Mouse (Mus musculus) cerebellum, postnatal 10 days (tissue): ENCODE data around the gene Itgam.
A peak's percentile ranks its signal among the peaks of the same experiment; 100 is the strongest.
"Not testable (repeated sequence)": the region's sequence is repeated elsewhere in the genome, so short reads cannot be mapped to it uniquely, and the experiment has no call there.

ENCODE experiments used
- DNase-seq, 2 experiments: peaks; one replicate each; pipeline ENCODE4 v3.0.0; 2021; ENCODE audit warnings: mixed read lengths in 2 of 2

The Itgam gene

DNA sequence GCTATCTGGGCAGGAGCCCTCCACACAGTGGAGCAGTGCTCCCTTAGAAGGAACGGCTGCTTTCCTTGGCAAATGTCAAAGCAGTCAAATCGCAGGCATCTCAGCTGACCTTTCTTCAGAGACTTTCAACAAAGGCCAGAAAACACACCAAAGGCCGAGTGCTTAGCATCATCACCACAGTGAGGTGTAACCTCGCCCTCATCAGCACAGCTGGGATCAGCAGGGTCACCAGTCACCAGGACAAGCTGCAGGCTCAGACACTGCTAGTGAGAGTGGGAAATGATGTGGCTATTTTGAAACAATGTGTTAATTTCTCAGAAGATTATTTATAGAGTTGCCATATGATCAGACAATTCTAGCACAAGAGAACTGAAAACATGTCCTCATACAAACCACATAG, 74.5 kb downstream of the Itgam start:
- DNase-seq, result no peak

DNA sequence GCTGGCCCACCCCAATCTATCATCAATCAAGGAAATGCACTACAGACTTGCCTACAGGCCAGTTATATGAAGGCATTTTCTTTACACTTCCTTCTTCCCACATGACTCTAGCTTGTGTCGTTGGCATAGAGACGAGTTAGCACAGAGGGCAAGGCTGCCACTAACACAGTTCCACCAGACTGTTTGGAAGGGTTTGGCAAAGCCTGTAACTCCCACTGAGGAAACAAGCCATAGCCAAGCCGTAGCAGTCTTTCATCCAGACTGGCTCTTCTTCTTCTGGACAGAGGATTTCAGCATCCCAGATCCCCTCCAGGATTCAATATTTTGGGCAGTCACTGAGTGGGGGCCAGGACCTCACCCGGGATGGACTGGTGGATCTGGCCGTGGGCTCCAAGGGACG, 77.2 kb downstream of the Itgam start:
- peak; percentile 87 for DNase-seq

DNA sequence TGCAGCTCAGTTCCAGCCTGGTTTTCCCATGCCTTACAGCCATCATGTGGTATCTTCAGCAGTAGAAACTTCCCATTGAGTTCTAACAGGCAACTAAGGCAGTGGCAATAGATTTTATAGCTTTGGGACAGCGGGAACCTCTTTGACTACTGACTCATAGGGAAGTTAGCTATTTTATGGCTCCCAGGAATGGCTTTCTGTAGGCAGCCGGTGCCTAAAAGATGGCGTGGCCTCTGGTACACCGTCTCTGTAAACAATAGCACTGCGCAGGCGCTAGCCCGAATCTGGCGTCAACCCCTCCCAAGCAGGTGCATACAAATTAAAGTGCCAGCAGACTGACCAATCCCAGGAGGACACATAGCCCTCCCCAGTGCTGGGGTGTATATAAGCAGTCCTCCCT, 88.5 kb downstream of the Itgam start:
- no peak for DNase-seq

GRCm38 (mm10) chr7:128154076-128154475, 91.6 kb downstream of the Itgam start, which contains the start of gene Itgad:
TSS of gene Itgad (plus strand) at chr7:128154376.
- no peak for DNase-seq

DNA sequence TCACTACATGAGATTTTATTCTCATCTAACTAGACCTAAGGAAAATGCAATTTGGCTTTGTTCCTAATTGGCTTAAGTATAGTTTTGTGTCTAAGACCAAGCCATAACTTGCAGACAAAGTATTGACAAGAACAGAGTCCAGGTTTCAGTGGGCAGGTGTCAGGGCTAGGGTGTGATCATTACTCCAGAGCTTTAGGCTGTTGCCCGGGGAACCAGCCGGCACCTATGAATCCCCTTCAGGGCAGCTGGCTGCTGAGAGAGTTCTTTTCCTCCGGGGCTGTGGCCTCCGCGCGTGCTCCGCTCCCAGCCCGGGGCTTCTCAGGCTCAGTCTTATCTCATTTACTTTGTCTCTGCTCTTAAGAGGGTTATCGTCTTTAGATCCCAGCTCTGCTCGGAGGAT, 92.5 kb downstream of the Itgam start:
- no peak for DNase-seq

DNA sequence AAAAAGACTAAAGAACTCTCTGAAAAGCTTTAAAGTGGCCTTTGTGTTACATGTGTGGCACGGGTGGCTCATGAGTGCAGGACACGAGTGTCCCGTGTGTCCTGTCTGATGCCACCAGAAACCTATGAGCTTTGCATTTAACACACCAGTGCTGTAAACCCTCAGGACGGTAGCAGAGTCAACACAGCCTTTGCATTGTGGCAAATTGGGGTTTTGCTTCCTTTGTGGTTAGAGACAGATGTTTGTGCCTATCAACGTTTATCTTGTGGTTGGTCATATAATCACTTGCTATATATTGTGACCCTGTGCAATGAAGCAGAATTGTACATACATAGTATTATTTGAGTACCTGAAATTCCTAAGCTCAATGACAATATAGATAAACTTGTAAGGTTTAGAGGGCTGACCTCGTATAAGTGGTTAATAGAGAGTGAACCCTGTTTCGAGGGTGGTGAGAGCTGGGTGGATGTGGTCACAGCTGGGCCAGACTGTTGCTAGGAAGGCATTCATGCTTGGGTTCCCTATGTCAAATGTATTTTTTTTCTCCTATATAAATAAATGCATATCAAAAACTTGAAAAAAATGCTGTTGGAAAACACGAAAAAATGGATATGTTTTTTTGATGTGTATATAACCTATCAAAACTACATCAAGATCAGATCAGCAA, 96.4 kb downstream of the Itgam start:
- not testable (repeated sequence) for DNase-seq

- no peak for DNase-seq
Measured at GRCm38 (mm10) chr7:128164001-128164400, 101.6 kb downstream of the Itgam start.

GRCm38 (mm10) chr7:128166391-128166790, 104.0 kb downstream of the Itgam start:
- no peak for DNase-seq
